Mouse (Mus musculus) stomach, postnatal 0 days (tissue): ENCODE measurements at regions not wholly inside any gene's neighbourhood (a gene's known extent, or its start where the extent isn't known, plus 50 kb on each side); places are given as distances from the start of the nearest gene placed in this dataset.

Experiments
- CTCF ChIP-seq: IDR thresholded peaks from 2 replicates; pipeline ENCODE4 v1.5.1; 2016; ENCODE audit warnings: antibody characterized with exemption, low read depth, mild to moderate bottlenecking, moderate library complexity
- EP300 ChIP-seq: optimal IDR thresholded peaks from 2 replicates; pipeline ENCODE3; 2016; ENCODE audit warnings: antibody characterized with exemption

- TF ChIP-seq EP300 = no peak
- peak; percentile 74 for TF ChIP-seq CTCF
Observed at GRCm38 (mm10) chr15:57543985-57544384, 66.6 kb upstream of the Slc22a22 start.
